Mouse (Mus musculus) yolk sac, embryonic 10.5 days (tissue): ENCODE results near the gene Kif26b.

Experiments used
- DNase-seq: peaks from one replicate; pipeline ENCODE4 v3.0.0-alpha.2; 2017; ENCODE audit warnings: low spot score

Kif26b gene

GRCm38 (mm10) chr1:178540247-178540646 lies 11.3 kb downstream of the Kif26b start:
- no peak for DNase-seq

GRCm38 (mm10) chr1:178542415-178542814 lies 13.5 kb downstream of the Kif26b start:
- no peak for DNase-seq

GRCm38 (mm10) chr1:178542990-178543944 lies 14.3 kb downstream of the Kif26b start:
- DNase-seq, result no peak

- DNase-seq, result no peak
Observed at GRCm38 (mm10) chr1:178544585-178544984, 15.7 kb downstream of the Kif26b start.

- no peak for DNase-seq
Observed at GRCm38 (mm10) chr1:178549576-178549975, 20.7 kb downstream of the Kif26b start.

- no peak for DNase-seq
Observed at GRCm38 (mm10) chr1:178550477-178551047, 21.6 kb downstream of the Kif26b start.

- no peak for DNase-seq
Observed at GRCm38 (mm10) chr1:178552278-178552897, 23.5 kb downstream of the Kif26b start.

- DNase-seq, result no peak
Observed at GRCm38 (mm10) chr1:178552898-178553284, 24.0 kb downstream of the Kif26b start.

GRCm38 (mm10) chr1:178556226-178556625 lies 27.3 kb downstream of the Kif26b start:
- no peak for DNase-seq

GRCm38 (mm10) chr1:178560043-178560442 lies 31.1 kb downstream of the Kif26b start:
- no peak for DNase-seq

- DNase-seq, result no peak
Observed at GRCm38 (mm10) chr1:178563834-178564233, 34.9 kb downstream of the Kif26b start.

- DNase-seq, result no peak
Observed at GRCm38 (mm10) chr1:178564800-178565199, 35.9 kb downstream of the Kif26b start.

GRCm38 (mm10) chr1:178568551-178569545 lies 39.9 kb downstream of the Kif26b start:
- no peak for DNase-seq

- no peak for DNase-seq
Observed at GRCm38 (mm10) chr1:178571009-178571408, 42.1 kb downstream of the Kif26b start.

- DNase-seq, result no peak
Observed at GRCm38 (mm10) chr1:178571885-178572444, 43.0 kb downstream of the Kif26b start.

GRCm38 (mm10) chr1:178573406-178574032 lies 44.6 kb downstream of the Kif26b start:
- no peak for DNase-seq

- no peak for DNase-seq
Observed at GRCm38 (mm10) chr1:178575706-178576105, 46.8 kb downstream of the Kif26b start.

- DNase-seq, result no peak
Observed at GRCm38 (mm10) chr1:178576926-178577325, 48.0 kb downstream of the Kif26b start.

- no peak for DNase-seq
Observed at GRCm38 (mm10) chr1:178585366-178586020, 56.6 kb downstream of the Kif26b start.
